Mouse (Mus musculus) CD4-positive, CD25-positive, alpha-beta regulatory T cell, adult 2 months (primary cell): ENCODE measurements at regions not wholly inside any gene's neighbourhood (a gene's known extent, or its start where the extent isn't known, plus 50 kb on each side); places are given as distances from the start of the nearest gene placed in this dataset.
"Not testable (repeated sequence)": the region's sequence is repeated elsewhere in the genome, so short reads cannot be mapped to it uniquely, and the experiment has no call there.

Experiments used
- DNase-seq: peaks from one replicate; pipeline ENCODE4 v3.0.0-alpha.2; 2012; ENCODE audit warnings: low read depth, low spot score

- DNase-seq, result no peak
Measured at GRCm38 (mm10) chr5:39336484-39336985, 418.7 kb downstream of the Hs3st1 start.

GRCm38 (mm10) chr5:39335321-39335720 is 420.0 kb downstream of the Hs3st1 start:
- no peak for DNase-seq

GRCm38 (mm10) chr5:39334241-39334640 is 421.0 kb downstream of the Hs3st1 start:
- DNase-seq, result peak; percentile 18

- no peak for DNase-seq
Measured at GRCm38 (mm10) chr5:39325399-39325798, 429.9 kb downstream of the Hs3st1 start.

GRCm38 (mm10) chr5:39316478-39316877 is 438.8 kb downstream of the Hs3st1 start:
- DNase-seq, result no peak

- DNase-seq, result no peak
Measured at GRCm38 (mm10) chr5:39311211-39311610, 434.6 kb upstream of the Clnk start.

- DNase-seq, result no peak
Measured at GRCm38 (mm10) chr5:39305794-39306193, 429.2 kb upstream of the Clnk start.

GRCm38 (mm10) chr5:39292849-39293248 is 416.2 kb upstream of the Clnk start:
- DNase-seq, result no peak

GRCm38 (mm10) chr5:39281021-39281420 is 404.4 kb upstream of the Clnk start:
- DNase-seq, result no peak

- no peak for DNase-seq
Measured at GRCm38 (mm10) chr5:39273710-39274385, 397.2 kb upstream of the Clnk start.

- DNase-seq, result no peak
Measured at GRCm38 (mm10) chr5:39267106-39267505, 390.5 kb upstream of the Clnk start.

- DNase-seq, result no peak
Measured at GRCm38 (mm10) chr5:39260721-39261190, 384.1 kb upstream of the Clnk start.

GRCm38 (mm10) chr5:39257745-39258144 is 381.1 kb upstream of the Clnk start:
- peak; percentile 12 for DNase-seq

- no peak for DNase-seq
Measured at GRCm38 (mm10) chr5:39252206-39252605, 375.6 kb upstream of the Clnk start.

GRCm38 (mm10) chr5:39251021-39251420 is 374.4 kb upstream of the Clnk start:
- DNase-seq, result no peak

- no peak for DNase-seq
Measured at GRCm38 (mm10) chr5:39219698-39220097, 343.1 kb upstream of the Clnk start.

- no peak for DNase-seq
Measured at GRCm38 (mm10) chr5:39216326-39216725, 339.7 kb upstream of the Clnk start.

- no peak for DNase-seq
Measured at GRCm38 (mm10) chr5:39215016-39215415, 338.4 kb upstream of the Clnk start.

GRCm38 (mm10) chr5:39212550-39212949 is 335.9 kb upstream of the Clnk start:
- DNase-seq, result no peak

- no peak for DNase-seq
Measured at GRCm38 (mm10) chr5:39198856-39199255, 322.2 kb upstream of the Clnk start.

- not testable (repeated sequence) for DNase-seq
Measured at GRCm38 (mm10) chr5:39191153-39191552, 314.5 kb upstream of the Clnk start.

GRCm38 (mm10) chr5:39181616-39182402 is 305.2 kb upstream of the Clnk start:
- DNase-seq, result no peak

GRCm38 (mm10) chr5:39181028-39181427 is 304.4 kb upstream of the Clnk start:
- DNase-seq, result no peak
